Mouse (Mus musculus) embryonic facial prominence, embryonic 11.5 days (tissue): ENCODE results near the gene Sct. TPM values are rescaled to one million over a fixed set of nuclear protein-coding genes. Genes with fewer than 3 reads are reported as not detected.
"Not testable (repeated sequence)": the region's sequence is repeated elsewhere in the genome, so short reads cannot be mapped to it uniquely, and the experiment has no call there.

Experiments used
- ATAC-seq: fragments of 200-750 bp; cut with Nextera tagmentation; replicated peaks from 2 replicates; pipeline ENCODE4 v1.8.0; 2017; ENCODE audit warnings: low read depth; ENCODE audit not compliant: insufficient number of reproducible peaks, low FRiP score, low TSS enrichment
- DNase-seq: peaks from one replicate; pipeline ENCODE4 v3.0.0-alpha.2; 2015; ENCODE audit warnings: low spot score
- H3K27ac ChIP-seq: fragments of 300-500 bp; sonication (generic); replicated peaks from 2 replicates; pipeline ENCODE4 v1.5.1; 2014; ENCODE audit warnings: mild to moderate bottlenecking, low read depth, low read length, control low read depth
- H3K27me3 ChIP-seq: fragments of 300-500 bp; sonication (generic); 2 replicates; pipeline ENCODE4 v1.6.1; 2014; ENCODE audit warnings: mild to moderate bottlenecking, low read length, moderate library complexity, mixed read lengths; ENCODE audit not compliant: control insufficient read depth, insufficient read depth
- H3K36me3 ChIP-seq: fragments of 300-500 bp; sonication (generic); replicated peaks from 2 replicates; pipeline ENCODE4 v1.6.1; 2014; ENCODE audit warnings: low read depth, mild to moderate bottlenecking, low read length, moderate library complexity, mixed read lengths; ENCODE audit not compliant: control insufficient read depth, insufficient read depth
- H3K4me1 ChIP-seq: fragments of 300-500 bp; sonication (generic); 2 replicates; pipeline ENCODE4 v1.6.1; 2014; ENCODE audit warnings: low read length, mixed read lengths; ENCODE audit not compliant: control insufficient read depth, insufficient read depth
- H3K4me2 ChIP-seq: fragments of 300-500 bp; sonication (generic); 2 replicates; pipeline ENCODE4 v1.6.1; 2014; ENCODE audit warnings: low read depth, mild to moderate bottlenecking, control low read depth, low read length, moderate library complexity
- H3K4me3 ChIP-seq: fragments of 300-500 bp; sonication (generic); 2 replicates; pipeline ENCODE4 v1.5.1; 2014; ENCODE audit warnings: low read depth, low read length, control low read depth
- H3K9ac ChIP-seq: fragments of 300-500 bp; sonication (generic); replicated peaks from 2 replicates; pipeline ENCODE4 v1.6.1; 2014; ENCODE audit warnings: mild to moderate bottlenecking, control low read depth, low read length
- H3K9me3 ChIP-seq: fragments of 300-500 bp; sonication (generic); replicated peaks from 2 replicates; pipeline ENCODE4 v1.6.1; 2016; ENCODE audit warnings: mild to moderate bottlenecking, low read length, inconsistent platforms, mixed read lengths; ENCODE audit not compliant: control insufficient read depth
- WGBS: fragments of 180-500 bp; shearing (Covaris S2); extraction: QIAGEN DNeasy Blood & Tissue Kit; methylation state at CpG from one replicate; pipeline ENCODE4 v1.1.7; 2014; 5-methylcytosine and 5-hydroxymethylcytosine counted together
- polyA plus RNA-seq: library from polyadenylated mRNA; unstranded; fragments of >200 nt; fragmentation: Nextera tagmentation; extraction: Ambion mirVana; gene quantifications from 2 replicates; pipeline ENCODE4 v1.2.1, GENCODE M21; 2014

The Sct gene
- polyA plus RNA-seq, 1 experiment from 2014 or later = 4.5 TPM

DNA sequence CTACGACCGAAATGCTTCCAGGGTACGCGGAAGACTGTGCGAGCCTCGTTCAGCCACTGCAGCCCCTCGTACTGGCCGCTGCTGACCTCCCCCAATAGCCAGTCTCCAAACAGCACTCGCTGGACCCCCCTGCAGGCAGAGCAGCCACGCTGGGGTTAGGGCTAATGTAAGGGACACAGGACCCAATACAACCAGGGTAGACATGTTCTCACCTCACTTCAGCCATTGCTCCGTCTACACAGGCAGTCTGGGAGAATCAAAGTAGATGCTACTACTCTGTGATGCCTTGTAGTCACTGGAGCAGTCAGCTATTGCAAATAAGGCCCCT, 13.6 kb downstream of the Sct start:
- no peaks in the 10 kb centered on the region for H3K9me3 ChIP-seq
- H3K4me3 ChIP-seq = no peak overlapping the region
- no peak overlapping the region for H3K9ac ChIP-seq
- no peaks in the 10 kb centered on the region for H3K4me1 ChIP-seq
- ATAC-seq (no peak), DNase-seq (no peak)
- H3K4me2 ChIP-seq = no peak overlapping the region
- no peaks in the 10 kb centered on the region for H3K27me3 ChIP-seq
- no peak overlapping the region for H3K27ac ChIP-seq
- peaks cover 24% of the 10 kb centered on the region for H3K36me3 ChIP-seq
- 38% methylated on average over 11 of the region's 11 CpGs for WGBS

DNA sequence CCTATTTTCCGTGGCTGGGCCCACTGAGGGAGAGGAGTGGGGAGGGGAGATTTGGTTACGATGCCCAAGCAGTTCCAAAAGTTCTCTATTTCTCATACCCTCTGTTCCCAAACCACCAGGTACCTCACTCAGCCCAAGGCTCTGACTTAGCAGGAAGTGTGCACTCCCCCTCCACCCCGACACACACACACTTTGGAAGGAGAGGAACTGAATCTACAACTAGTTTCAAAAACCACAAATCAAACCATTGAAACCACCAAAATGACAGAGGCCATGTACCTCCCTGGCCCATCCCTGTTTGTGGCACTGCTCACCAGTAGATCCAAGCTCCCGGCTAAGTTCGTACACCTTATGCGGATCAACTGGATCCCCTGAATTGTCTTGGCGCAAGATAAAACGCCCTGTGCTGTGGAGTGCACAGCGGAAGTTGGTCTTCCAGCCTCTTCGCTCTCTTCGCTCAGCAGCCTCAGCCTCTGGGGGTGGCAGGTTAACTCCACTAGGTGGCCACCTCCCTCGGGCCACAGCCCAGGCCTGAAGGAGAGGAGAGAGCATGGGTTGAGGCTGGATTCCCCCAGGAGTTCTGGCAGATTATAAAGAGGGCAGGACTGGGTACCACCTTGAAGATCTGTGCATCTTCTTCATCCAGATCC, 14.0 kb downstream of the Sct start:
- Histone ChIP-seq H3K27ac (no peak overlapping the region), H3K36me3 (peaks cover 28% of the 10 kb centered on the region), H3K9ac (no peak overlapping the region), H3K27me3 (no peaks in the 10 kb centered on the region), H3K4me3 (no peak overlapping the region), H3K4me1 (no peaks in the 10 kb centered on the region), H3K9me3 (no peaks in the 10 kb centered on the region), H3K4me2 (no peak overlapping the region)
- 44% methylated on average over 12 of the region's 12 CpGs for WGBS
- DNase-seq = peak; percentile 35
- ATAC-seq = 0 out of 2 replicates have a peak, but pooled peaks have one; percentile 37

DNA sequence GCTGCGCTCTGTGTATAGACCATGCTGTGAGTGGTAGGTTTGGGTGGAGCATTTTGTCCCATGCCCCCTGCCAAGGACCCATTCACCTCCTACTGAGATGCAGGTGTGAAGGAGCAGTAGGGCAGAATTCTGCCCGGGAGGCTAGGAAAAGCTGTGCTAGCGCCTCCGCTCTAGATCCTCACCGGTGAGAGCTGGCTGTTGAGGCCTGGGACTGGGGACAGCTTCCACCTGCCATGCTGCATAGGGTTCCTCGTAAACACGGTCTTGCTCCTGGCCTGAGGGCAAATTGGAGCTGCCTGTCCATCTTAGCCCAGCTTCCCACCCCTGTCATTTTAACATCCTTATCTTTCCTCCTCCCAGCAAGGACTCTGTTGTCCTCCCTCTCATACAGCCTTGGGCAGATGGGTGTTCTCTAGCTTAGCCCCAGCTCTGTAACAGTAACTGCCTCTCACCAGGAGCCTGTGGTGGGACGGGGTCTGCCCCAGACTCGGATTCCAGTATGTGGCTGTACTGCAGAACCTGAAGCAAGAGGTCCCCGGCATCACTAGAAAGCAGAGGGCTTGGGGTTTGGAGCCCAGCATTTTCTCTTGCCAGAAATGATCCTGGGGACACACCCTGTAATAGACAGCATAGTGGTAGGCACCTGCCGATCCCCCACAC, 14.8 kb downstream of the Sct start:
- no peak for ATAC-seq
- WGBS = 71% methylated on average over 11 of the region's 11 CpGs
- no peak overlapping the region for H3K4me3 ChIP-seq
- H3K27me3 ChIP-seq = no peaks in the 10 kb centered on the region
- peaks cover 34% of the 10 kb centered on the region for H3K36me3 ChIP-seq
- no peaks in the 10 kb centered on the region for H3K9me3 ChIP-seq
- DNase-seq = no peak
- no peak overlapping the region for H3K9ac ChIP-seq
- no peak overlapping the region for H3K27ac ChIP-seq
- H3K4me1 ChIP-seq = no peaks in the 10 kb centered on the region
- H3K4me2 ChIP-seq = no peak overlapping the region

DNA sequence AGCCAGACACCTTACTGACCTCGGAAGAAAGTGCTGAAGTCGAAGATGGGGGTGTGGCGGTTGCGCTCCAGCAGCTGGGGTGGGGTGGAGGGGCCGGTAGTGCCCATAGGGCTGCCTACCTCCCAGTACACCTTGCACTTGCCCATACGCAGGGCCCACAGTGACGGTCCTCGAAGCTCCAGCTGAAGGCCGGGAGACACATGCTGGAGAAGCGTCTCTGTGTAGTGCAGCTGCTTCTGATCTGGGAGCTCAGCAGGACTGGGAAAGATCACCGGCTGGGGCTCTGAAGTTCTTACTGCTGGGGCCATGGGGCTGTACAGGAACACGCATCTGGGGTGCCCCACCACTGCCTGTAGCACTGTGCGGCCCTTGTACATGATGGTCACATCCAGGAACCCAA, 15.3 kb downstream of the Sct start:
- H3K9ac ChIP-seq = no peak overlapping the region
- H3K27me3 ChIP-seq = no peaks in the 10 kb centered on the region
- ATAC-seq (no peak), DNase-seq (no peak)
- no peaks in the 10 kb centered on the region for H3K9me3 ChIP-seq
- H3K27ac ChIP-seq = no peak overlapping the region
- H3K4me1 ChIP-seq = no peaks in the 10 kb centered on the region
- H3K4me3 ChIP-seq = no peak overlapping the region
- H3K36me3 ChIP-seq = peaks cover 38% of the 10 kb centered on the region
- 85% methylated on average over 13 of the region's 13 CpGs for WGBS
- no peak overlapping the region for H3K4me2 ChIP-seq

DNA sequence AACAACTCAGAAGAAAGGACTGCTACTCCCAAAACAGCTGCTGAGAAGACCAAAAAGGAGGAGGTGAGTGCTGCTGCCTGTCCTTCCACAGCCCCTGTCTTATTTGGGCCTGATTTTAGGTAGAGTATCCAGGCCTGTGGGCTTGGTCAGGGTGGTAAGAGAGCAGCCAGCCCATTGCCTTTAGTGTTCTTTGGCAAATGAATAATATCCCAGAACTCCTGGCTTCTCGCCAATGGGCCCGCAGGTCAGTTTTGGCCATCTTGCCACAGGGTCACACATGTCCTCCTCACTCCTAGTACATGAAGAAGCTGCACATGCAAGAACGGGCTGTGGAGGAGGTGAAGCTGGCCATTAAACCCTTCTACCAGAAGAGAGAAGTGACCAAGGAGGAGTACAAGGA, 17.5 kb downstream of the Sct start:
- DNase-seq (no peak), ATAC-seq (no peak)
- Histone ChIP-seq H3K4me1 (no peaks in the 10 kb centered on the region), H3K4me2 (no peak overlapping the region), H3K9ac (no peak overlapping the region), H3K4me3 (no peak overlapping the region), H3K27ac (no peak overlapping the region), H3K27me3 (no peaks in the 10 kb centered on the region), H3K9me3 (no peaks in the 10 kb centered on the region), H3K36me3 (peaks cover 52% of the 10 kb centered on the region)
- WGBS = 93% methylated on average over 3 of the region's 3 CpGs

DNA sequence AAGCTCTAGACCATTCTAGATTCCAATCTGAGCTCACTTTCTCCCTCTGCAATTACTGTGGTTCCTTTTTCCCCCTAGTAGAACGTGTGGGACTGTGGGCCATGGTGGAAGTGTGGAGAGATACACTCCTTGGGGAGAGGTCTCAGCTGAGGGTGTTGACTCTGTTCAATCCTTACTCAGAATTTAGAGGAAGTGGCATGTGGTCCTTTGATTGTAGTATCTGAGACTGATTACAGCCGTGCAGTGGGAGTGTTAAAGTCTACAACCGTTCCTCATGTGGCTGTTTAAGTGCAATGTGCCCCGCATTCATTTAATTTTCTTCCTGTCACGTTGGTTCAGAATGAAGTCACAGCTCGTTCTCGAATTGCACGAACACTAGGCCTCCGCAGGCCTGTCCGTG, 22.8 kb downstream of the Sct start:
- DNase-seq = no peak
- 93% methylated on average over 10 of the region's 10 CpGs for WGBS
- H3K27me3 ChIP-seq = no peaks in the 10 kb centered on the region
- no peak overlapping the region for H3K4me3 ChIP-seq
- H3K4me1 ChIP-seq = no peaks in the 10 kb centered on the region
- H3K27ac ChIP-seq = no peak overlapping the region
- H3K36me3 ChIP-seq = peaks cover 36% of the 10 kb centered on the region
- H3K9ac ChIP-seq = no peak overlapping the region
- no peaks in the 10 kb centered on the region for H3K9me3 ChIP-seq
- no peak overlapping the region for H3K4me2 ChIP-seq
- ATAC-seq = no peak

DNA sequence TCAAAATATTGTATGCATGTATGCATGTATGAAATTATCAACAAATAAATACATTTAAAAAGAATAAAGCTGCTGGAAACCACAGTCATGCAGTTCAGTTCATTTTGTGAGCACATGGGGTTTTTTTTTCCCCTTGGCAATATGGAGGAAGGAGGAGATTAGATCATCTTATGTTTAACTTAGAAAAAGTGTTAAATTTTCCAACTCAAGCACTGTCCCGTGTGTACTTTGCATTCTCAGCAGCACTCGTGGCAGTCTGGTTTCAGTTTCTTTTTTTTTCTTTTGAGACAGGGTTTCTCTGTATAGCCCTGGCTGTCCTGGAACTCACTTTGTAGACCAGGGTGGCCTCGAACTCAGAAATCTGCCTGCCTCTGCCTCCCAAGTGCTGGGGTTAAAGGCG, 28.4 kb downstream of the Sct start:
- ATAC-seq, H3K4me1 ChIP-seq, H3K9ac ChIP-seq, DNase-seq, H3K4me2 ChIP-seq, H3K4me3 ChIP-seq, H3K9me3 ChIP-seq, H3K27me3 ChIP-seq, H3K27ac ChIP-seq: not testable (repeated sequence)
- H3K36me3 ChIP-seq = peaks cover 16% of the 10 kb centered on the region
- WGBS = 94% methylated on average over 4 of the region's 4 CpGs

DNA sequence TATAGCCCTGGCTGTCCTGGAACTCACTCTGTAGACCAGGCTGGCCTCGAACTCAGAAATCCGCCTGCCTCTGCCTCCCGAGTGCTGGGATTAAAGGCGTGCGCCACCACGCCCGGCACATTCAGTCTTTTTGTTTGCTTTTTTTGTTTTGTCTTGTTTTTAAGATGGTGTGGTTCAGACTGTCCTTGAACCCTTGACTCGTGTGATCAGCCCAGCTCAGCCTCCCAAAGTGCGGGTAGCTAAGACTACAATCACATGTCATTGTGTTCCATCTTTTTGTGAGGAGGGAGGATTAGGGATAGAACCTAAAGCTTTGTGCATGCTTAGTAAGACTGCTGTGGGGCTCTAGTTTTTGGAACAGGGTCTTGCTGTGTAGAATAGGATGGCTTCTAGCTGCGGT, 47.4 kb downstream of the Sct start:
- no peak overlapping the region for H3K9ac ChIP-seq
- ATAC-seq (no peak), DNase-seq (no peak)
- 94% methylated on average over 8 of the region's 10 CpGs for WGBS
- no peak overlapping the region for H3K27ac ChIP-seq
- H3K27me3 ChIP-seq = no peaks in the 10 kb centered on the region
- no peaks in the 10 kb centered on the region for H3K9me3 ChIP-seq
- no peak overlapping the region for H3K4me3 ChIP-seq
- peaks cover 11% of the 10 kb centered on the region for H3K36me3 ChIP-seq
- no peak overlapping the region for H3K4me2 ChIP-seq
- no peaks in the 10 kb centered on the region for H3K4me1 ChIP-seq
